Mouse (Mus musculus) CH12.LX (cell line): ENCODE measurements around the gene Disp3.

Experiments
- CHD2 ChIP-seq: IDR thresholded peaks from 2 replicates; pipeline ENCODE4 v1.6.1; 2011; ENCODE audit warnings: low read length, improper control_type of control experiment
- CTCF ChIP-seq, 2 experiments: IDR thresholded peaks in 1 of 2; conservative IDR thresholded peaks in 1 of 2; 2 replicates each; pipeline ENCODE4 v1.5.1; 2011 to 2012; ENCODE audit warnings: low read depth in 2 of 2, low read length in 2 of 2, improper control_type of control experiment in 1 of 2, inconsistent platforms in 1 of 2, mild to moderate bottlenecking in 1 of 2, moderate library complexity in 1 of 2
- E2F4 ChIP-seq: IDR thresholded peaks from 2 replicates; pipeline ENCODE4 v1.6.1; 2011; ENCODE audit warnings: low read depth, low read length, improper control_type of control experiment; ENCODE audit not compliant: insufficient replicate concordance
- JUN ChIP-seq: IDR thresholded peaks from 2 replicates; pipeline ENCODE4 v1.6.1; 2011; ENCODE audit warnings: low read depth, mild to moderate bottlenecking, low read length, improper control_type of control experiment, moderate library complexity; ENCODE audit not compliant: insufficient read depth
- MAX ChIP-seq: IDR thresholded peaks from 2 replicates; pipeline ENCODE4 v1.6.1; 2011; ENCODE audit warnings: low read length, improper control_type of control experiment
- MAZ ChIP-seq: IDR thresholded peaks from 2 replicates; pipeline ENCODE4 v1.6.1; 2012; ENCODE audit warnings: low read depth, mild to moderate bottlenecking, inconsistent platforms, low read length, improper control_type of control experiment, moderate library complexity
- MEF2A ChIP-seq: IDR thresholded peaks from 2 replicates; pipeline ENCODE4 v1.6.1; 2014; ENCODE audit warnings: low read depth, mild to moderate bottlenecking, inconsistent platforms, low read length, improper control_type of control experiment, borderline replicate concordance
- NRF1 ChIP-seq: IDR thresholded peaks from 2 replicates; pipeline ENCODE4 v1.6.1; 2014; ENCODE audit warnings: low read depth, mild to moderate bottlenecking, inconsistent platforms, low read length, improper control_type of control experiment, moderate library complexity
- POLR2A ChIP-seq: IDR thresholded peaks from 2 replicates; pipeline ENCODE4 v1.6.1; 2011; ENCODE audit warnings: low read depth, mild to moderate bottlenecking, improper control_type of control experiment, low read length
- RCOR1 ChIP-seq: conservative IDR thresholded peaks from 2 replicates; pipeline ENCODE4 v1.6.1; 2012; ENCODE audit warnings: low read depth, mild to moderate bottlenecking, inconsistent platforms, low read length, improper control_type of control experiment
- SIN3A ChIP-seq: IDR thresholded peaks from 2 replicates; pipeline ENCODE4 v1.6.1; 2012; ENCODE audit warnings: low read length, improper control_type of control experiment, inconsistent platforms
- TCF12 ChIP-seq: IDR thresholded peaks from 2 replicates; pipeline ENCODE4 v1.6.1; 2014; ENCODE audit warnings: low read depth, mild to moderate bottlenecking, inconsistent platforms, low read length, improper control_type of control experiment
- USF2 ChIP-seq: conservative IDR thresholded peaks from 2 replicates; pipeline ENCODE4 v1.6.1; 2011; ENCODE audit warnings: low read depth, low read length, improper control_type of control experiment
- ZNF384 ChIP-seq: IDR thresholded peaks from 2 replicates; pipeline ENCODE4 v1.6.1; 2012; ENCODE audit warnings: low read depth, low read length, improper control_type of control experiment, inconsistent platforms

DNA sequence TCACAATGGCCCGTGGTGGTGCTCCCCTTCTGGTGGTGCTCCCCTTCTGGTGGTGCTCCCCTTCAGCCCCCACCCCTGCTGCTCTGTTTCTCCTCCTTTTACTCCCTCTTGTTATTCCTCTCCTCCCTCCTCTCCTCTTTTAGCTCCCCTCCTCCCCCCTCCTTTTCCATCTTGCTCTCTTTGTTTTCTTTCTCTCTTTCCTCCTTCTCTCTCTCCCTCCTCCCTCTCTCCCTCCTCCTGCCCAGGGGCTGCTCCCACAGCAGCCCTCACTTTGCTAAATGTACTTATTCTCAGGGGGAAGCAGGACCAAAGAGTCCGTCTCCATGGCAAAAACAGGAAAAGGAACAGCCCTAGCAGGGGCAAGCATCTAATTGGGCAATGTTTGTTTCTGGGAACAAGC is 37.3 kb upstream of the Disp3 start:
- TF ChIP-seq ZNF384 (no peak), NRF1 (no peak), RCOR1 (no peak), CTCF (conservative IDR thresholded peaks at IDR 0.05 in 1 of 2, IDR thresholded peaks at IDR 0.05 in 1 of 2; ENCODE audit: low read depth in 2 of 2, low read length in 2 of 2) (no peak), TCF12 (no peak), POLR2A (no peak), MEF2A (no peak), USF2 (no peak), MAX (no peak), MAZ (no peak), CHD2 (no peak), SIN3A (no peak), E2F4 (no peak), JUN (no peak)
